Mouse (Mus musculus) frontal cortex, postnatal 25 days (tissue): ENCODE data around the gene Ppfia4.
"Not testable (repeated sequence)": the region's sequence is repeated elsewhere in the genome, so short reads cannot be mapped to it uniquely, and the experiment has no call there.

Experiments used
- DNase-seq, 2 experiments: peaks; one replicate each; pipeline ENCODE4 v3.0.0; 2022; ENCODE audit warnings: low spot score in 2 of 2

Gene Ppfia4

DNA sequence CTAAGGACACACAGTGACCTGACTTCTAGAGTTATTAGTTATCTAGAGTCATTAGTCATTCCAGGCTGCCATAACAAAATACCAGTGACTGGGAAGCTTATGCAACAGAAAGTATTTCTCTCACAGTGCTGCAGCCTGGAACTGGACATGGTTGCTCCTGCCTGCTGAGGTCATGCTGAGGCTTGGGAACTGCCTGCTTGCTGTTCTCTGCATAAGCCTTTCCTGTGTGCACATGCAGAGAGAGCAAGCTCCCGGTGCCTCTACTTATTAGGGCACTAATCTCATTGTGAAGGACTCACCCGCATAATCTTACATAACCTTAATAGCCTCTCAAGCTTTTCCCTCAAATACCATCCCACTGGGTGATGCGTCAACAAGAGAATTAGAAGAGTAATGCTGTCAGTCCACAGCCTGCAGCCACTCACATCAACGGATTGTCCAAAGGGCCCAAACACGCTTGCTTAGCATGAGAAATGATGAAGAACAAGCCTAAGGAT lies 59.9 kb downstream of the Ppfia4 start:
- no peak for DNase-seq

DNA sequence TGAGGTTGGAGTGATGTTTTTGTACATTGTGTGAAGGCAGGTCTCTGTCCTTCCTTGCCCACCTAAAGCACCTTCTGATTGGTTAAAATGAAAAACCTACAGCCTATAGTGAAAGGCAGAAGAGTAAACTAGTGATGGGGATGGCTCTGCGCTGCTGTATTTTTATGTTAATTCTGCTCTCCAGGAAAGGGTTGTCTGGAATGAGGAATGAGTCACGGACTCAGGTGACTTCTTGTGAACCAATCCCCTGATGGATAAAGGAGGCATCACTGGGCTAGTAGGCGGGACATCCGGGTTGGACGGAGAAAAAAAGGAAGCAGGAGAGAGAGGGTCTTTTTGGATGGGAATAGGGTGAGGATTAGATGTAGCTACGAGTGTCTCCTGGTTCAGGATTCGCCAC lies 62.7 kb downstream of the Ppfia4 start:
- DNase-seq = no peak

DNA sequence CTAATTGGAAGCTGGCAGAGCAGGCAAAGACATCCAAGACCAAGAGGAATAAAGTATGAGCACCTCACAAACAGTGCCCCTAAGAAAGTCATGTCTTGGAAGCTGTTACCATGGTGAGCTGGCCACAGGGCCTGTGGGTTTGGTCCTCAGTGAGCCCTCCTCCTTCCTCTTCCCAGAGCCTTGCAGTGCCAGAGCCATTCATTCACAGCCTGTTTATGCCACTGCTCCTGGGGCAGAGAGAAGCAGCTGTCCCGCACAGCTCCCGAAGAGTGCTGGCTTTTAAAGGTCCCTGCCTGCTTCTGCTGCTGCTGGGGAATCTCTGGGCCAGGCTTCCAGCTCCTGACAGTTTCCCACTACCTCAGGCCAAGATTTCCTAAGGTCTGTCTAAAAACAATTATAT lies 66.9 kb downstream of the Ppfia4 start:
- no peak for DNase-seq

DNA sequence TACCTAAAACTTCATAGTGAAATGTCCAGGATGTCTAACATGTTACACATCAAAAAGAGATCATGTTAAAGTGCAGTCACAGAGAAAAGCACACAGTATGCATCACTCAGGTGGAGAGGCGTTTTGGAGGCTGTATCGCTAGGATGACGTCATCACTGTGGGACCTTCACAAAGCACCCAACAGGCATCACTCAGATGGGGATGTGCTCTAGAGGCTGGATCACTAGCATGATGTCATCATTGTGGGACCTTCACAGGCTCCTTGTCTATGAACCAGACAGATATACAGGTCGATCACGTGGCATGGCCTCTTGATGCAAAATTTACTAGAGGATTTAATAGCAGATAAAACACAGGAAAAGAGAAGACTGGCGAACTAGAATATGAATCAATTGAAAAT lies 68.4 kb downstream of the Ppfia4 start:
- DNase-seq = no peak

DNA sequence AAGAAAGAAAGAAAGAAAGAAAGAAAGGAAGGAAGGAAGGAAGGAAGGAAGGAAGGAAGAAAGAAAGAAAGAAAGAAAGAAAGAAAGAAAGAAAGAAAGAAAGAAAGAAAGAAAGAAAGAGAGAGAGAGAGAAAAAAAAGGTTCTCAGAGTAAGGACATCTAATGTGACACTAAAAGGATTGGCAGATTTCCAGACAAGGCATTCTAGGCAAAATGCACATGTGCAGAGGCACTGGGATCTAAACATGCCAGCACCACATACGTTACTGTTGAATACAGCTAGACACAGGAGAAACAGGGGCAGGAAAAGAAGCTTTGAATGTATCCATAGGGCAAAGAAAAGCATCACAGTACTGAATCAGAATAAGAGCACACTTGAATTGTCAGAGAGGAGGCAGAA lies 83.0 kb downstream of the Ppfia4 start:
- not testable (repeated sequence) for DNase-seq
